Mouse (Mus musculus) neural tube, embryonic 10.5 days (tissue): ENCODE measurements around the gene 2310034G01Rik.

Experiments used
- DNase-seq: peaks from one replicate; pipeline ENCODE4 v3.0.0-alpha.2; 2017; ENCODE audit warnings: low spot score; ENCODE audit errors: extremely low spot score

Gene 2310034G01Rik

GRCm38 (mm10) chr19:46315752-46316610 is 34.1 kb downstream of the 2310034G01Rik start:
- DNase-seq: no peak

- no peak for DNase-seq
Observed at GRCm38 (mm10) chr19:46314872-46315742, 35.0 kb downstream of the 2310034G01Rik start.

DNA sequence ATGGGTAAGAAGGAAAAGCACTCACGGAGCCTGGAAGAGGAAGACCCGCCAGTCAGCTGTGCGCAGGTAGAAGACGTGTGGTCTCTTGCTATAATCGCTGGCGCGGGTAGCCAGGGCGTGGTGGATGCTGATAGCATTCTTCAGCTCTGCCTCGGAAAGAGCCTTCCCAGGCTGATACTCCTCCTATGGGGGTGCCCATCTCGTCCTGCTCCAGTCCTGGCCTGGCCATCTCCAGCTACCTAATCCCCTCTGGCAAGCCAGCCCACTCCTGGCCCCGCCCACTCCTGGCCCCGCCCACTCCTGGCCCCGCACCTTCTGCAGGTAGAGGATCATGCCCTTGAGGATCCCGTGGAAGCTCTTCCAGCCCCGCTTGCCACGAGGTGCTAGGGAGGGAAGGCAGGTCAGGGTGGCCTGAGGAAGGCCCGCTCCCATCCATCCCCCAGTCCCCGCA is 35.9 kb downstream of the 2310034G01Rik start:
- DNase-seq: no peak

DNA sequence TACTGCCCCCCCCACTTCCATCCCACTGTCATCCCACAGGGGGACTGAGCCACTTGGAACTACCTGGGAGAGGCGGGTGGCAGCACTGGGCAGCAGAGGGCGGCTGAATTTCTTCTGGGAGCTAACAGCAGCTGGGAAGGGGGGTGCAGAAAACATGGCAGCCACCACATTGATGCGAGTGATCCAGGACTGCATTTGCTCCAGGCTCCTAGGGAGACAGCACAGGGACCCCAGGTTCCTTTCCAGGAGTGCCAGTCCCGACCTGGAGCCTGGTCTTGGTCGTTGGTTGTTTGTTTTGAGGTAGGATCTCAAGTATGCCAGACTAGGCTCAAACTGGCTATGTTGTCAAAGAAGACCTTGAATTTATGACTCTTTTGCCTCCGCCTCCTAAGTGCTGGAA is 36.5 kb downstream of the 2310034G01Rik start:
- no peak for DNase-seq

DNA sequence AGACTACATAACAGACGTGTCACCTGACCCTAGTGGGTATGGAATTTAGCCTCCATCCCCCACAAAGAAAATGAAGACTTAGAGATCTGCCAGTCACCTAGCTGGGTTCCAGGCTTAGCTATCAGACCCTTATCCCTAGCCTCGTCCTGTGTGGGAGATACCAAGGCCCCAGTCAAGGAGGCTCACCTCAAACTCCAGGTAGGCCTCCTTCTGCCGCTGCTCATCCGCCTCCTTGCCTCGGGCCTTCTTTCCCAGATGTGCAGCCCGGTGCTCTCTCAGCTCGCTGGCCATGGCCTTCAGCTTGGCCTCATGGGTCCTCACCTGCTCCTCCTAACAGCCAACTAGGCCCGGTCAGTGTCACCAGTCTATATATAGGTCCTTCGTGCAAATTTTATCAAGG is 37.0 kb downstream of the 2310034G01Rik start:
- no peak for DNase-seq

GRCm38 (mm10) chr19:46312566-46312965 is 37.5 kb downstream of the 2310034G01Rik start:
- DNase-seq: no peak

DNA sequence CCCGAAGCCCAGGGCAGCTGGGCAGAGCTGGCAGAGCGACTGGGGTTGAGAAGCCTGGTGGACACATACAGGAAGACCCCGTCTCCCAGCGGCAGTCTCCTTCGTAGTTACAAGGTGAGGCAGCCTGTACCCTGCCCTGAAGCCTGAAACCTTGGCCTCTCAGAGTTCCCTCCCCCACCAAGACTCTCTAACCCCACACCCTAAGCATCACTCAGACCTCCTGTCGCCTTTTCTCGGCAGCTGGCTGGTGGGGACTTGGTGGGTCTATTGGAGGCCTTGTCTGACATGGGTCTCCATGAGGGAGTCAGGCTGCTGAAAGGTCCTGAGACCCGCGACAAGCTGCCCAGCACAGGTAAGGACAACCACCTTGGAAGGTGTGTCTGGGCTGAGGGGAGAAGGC is 38.8 kb downstream of the 2310034G01Rik start:
- DNase-seq: no peak

GRCm38 (mm10) chr19:46310312-46310865 is 39.7 kb downstream of the 2310034G01Rik start:
- no peak for DNase-seq

GRCm38 (mm10) chr19:46309651-46310305 is 40.3 kb downstream of the 2310034G01Rik start:
- DNase-seq: no peak

- DNase-seq: peak; percentile 88
Observed at GRCm38 (mm10) chr19:46308706-46309435, 41.2 kb downstream of the 2310034G01Rik start.

DNA sequence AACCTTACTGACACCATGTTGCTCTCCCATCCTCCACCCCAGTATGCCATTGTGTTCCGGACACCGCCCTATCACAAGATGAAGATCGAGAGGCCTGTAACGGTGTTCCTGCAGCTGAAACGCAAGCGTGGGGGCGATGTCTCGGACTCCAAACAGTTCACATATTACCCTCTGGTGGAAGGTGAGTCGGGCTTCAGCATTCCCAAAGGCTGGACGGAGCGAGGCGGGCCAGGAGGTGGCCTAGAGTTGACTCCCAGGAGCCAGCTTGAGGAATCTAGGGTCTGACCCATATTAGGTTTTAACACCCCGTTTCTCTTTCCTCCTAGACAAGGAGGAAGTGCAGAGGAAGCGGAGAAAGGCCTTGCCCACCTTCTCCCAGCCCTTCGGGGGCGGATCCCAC is 41.8 kb downstream of the 2310034G01Rik start:
- no peak for DNase-seq

DNA sequence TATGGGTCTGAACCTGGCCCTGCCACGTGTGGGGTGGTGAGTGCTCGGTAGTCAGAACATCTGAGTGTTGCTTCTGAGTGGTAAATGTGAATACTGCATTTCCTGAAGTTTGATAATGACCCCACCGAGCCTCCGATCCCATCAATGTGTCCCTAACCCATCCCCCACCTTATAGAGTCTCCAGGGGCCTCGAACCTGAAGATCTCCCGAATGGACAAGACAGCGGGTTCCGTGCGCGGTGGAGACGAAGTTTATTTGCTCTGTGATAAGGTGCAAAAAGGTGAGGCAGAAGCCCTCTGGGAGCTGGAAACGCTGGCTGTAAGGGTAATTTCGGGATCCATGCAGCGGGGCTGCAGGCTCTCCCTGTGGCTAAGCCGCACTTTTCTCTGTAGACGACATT is 42.3 kb downstream of the 2310034G01Rik start:
- no peak for DNase-seq

GRCm38 (mm10) chr19:46306751-46307289 is 43.3 kb downstream of the 2310034G01Rik start:
- DNase-seq: no peak

- DNase-seq: no peak
Observed at GRCm38 (mm10) chr19:46306268-46306610, 43.9 kb downstream of the 2310034G01Rik start.

GRCm38 (mm10) chr19:46305432-46306267 is 44.5 kb downstream of the 2310034G01Rik start:
- DNase-seq: peak; percentile 90

DNA sequence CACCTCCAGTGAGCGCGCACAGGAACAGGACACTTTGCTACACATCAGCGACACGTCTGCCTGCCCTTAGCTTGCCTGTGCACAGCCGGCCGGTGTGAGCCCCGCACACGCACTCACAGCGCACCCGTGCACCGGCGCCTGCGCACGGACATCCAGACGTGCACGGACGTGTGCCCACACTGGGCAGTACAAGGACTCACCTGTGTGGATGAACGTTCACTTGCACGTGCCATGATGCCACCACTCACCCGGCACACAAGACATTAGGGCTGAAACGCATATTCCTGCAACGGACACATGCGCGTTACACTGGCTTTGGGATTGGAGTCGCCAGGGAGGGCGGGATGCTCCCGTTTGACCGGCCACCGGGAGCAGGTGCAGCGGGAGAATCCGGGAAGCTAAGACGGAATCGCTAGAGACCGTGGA is 45.2 kb downstream of the 2310034G01Rik start:
- DNase-seq: no peak

GRCm38 (mm10) chr19:46304216-46304841 is 45.8 kb downstream of the 2310034G01Rik start, which contains the start of gene Nfkb2:
Gene Nfkb2 (plus strand): TSS chr19:46304320.
- DNase-seq: peak; percentile 93

DNA sequence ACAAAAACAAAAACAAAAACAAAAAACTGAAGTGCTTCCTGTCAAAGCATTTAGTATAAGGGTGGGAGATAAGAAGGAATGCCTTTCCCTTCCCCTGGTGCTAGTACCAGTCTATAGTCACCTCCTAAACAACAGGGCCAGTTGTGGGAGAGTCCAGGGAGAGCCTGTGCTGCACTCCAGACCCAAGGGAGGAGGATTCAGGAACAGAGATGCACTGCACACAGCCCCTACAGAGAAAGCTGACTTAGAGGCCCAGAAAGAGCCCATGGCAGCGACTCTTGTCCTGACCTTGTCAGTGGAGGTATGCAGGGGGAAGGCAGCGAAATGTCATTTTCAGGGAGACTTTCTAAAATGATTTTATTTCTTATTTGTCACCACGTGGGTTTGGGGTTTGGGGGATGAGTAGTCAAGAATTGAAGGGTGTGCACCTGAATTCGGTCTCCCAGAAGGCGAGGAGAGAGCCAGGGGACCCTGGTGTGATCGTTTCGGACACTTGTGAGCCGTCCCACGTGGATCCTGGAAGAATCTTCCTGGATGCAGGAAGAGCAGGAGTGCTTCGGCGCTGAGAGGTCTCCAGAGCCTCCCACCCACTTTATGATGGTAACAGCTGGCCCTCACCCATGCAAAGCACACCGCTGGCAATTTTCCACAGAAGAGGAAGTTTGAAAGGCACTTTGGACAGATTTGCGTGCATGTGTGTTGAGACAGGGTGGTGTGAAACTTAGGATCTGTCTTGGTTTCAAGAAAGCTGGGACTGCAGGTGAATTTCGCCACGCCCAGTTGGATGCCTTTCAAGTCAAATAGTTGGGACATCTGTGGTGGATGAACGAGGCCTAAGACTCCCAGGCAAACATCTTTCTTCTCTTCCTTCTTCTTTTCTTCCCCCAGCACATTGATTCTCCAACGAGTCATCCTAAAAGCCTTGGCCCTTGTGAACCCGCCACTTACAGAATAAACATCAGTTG is 46.6 kb downstream of the 2310034G01Rik start:
- no peak for DNase-seq
